Mouse (Mus musculus): ENCODE measurements around the gene Armc7. TPM values are rescaled to one million over a fixed set of nuclear protein-coding genes. Genes with fewer than 3 reads are reported as not detected.

Gene Armc7
- total RNA-seq (2014; fragmentation: Nextera tagmentation) (4.2 and 10.1 TPM in 2 replicates), total RNA-seq (2017) (8.3 and 8.7 TPM in 2 replicates)

GRCm38 (mm10) chr11:115475025-115475757 lies at the start of gene Armc7:
Armc7 (plus strand) TSS chr11:115475667.
- ATAC-seq (replicated peaks; ENCODE audit: low FRiP score, low TSS enrichment, poor library complexity, severe bottlenecking): peak; percentile 93

- no peak for ATAC-seq (replicated peaks; ENCODE audit: low FRiP score, low TSS enrichment, poor library complexity, severe bottlenecking)
Observed at GRCm38 (mm10) chr11:115425671-115426070, 49.8 kb upstream of the Armc7 start.

- peak; percentile 93 for ATAC-seq (replicated peaks; ENCODE audit: low FRiP score, low TSS enrichment, poor library complexity, severe bottlenecking)
Observed at GRCm38 (mm10) chr11:115427482-115428331, 47.8 kb upstream of the Armc7 start.

DNA sequence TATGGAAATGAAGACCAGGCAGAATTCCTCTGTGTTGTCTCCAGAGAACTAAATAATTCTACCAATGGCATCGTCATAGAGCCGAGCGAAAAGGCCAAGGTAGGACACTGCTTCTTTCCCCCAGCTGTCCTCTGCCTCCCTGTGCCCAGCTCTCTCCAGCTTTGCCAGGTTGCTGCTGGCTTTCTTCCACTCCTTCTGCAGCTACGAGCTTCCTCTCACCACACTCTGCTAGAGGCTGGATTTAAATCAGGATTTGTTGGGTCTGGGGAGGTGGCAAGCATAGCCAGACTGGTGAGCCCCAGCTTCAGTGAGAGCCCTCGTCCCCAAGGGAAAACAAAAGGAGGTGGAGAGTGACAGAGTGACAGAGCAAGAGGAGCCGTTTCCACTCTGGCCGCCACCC lies 46.2 kb upstream of the Armc7 start:
- no peak for ATAC-seq (replicated peaks; ENCODE audit: low FRiP score, low TSS enrichment, poor library complexity, severe bottlenecking)

DNA sequence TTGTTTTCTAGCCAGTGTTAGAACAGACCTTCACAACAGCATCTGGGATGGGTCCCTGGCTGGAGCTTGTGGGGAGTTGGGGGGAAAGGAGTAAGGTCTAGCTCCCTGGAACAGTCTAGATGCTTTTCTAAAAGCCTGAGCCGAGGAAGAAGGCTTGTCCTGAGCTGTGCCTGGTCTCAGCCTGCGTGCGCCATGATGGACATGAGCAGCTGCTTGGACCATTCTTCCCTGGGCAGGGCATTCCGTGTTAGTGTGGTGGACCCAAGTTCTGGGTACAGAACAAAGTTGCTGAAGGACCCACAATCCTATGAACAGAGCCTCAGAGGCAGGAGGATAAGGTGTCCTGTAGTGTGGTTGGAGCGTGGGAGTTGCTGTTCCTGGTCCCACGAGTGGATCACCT lies 44.9 kb upstream of the Armc7 start:
- ATAC-seq (replicated peaks; ENCODE audit: low FRiP score, low TSS enrichment, poor library complexity, severe bottlenecking): no peak

- no peak for ATAC-seq (replicated peaks; ENCODE audit: low FRiP score, low TSS enrichment, poor library complexity, severe bottlenecking)
Observed at GRCm38 (mm10) chr11:115432814-115433213, 42.7 kb upstream of the Armc7 start.

- no peak for ATAC-seq (replicated peaks; ENCODE audit: low FRiP score, low TSS enrichment, poor library complexity, severe bottlenecking)
Observed at GRCm38 (mm10) chr11:115433342-115433741, 42.1 kb upstream of the Armc7 start.

GRCm38 (mm10) chr11:115435596-115436337 lies 39.7 kb upstream of the Armc7 start:
- ATAC-seq (replicated peaks; ENCODE audit: low FRiP score, low TSS enrichment, poor library complexity, severe bottlenecking): no peak

- no peak for ATAC-seq (replicated peaks; ENCODE audit: low FRiP score, low TSS enrichment, poor library complexity, severe bottlenecking)
Observed at GRCm38 (mm10) chr11:115437571-115438122, 37.8 kb upstream of the Armc7 start.

- ATAC-seq (replicated peaks; ENCODE audit: low FRiP score, low TSS enrichment, poor library complexity, severe bottlenecking): no peak
Observed at GRCm38 (mm10) chr11:115439326-115439725, 36.1 kb upstream of the Armc7 start.

DNA sequence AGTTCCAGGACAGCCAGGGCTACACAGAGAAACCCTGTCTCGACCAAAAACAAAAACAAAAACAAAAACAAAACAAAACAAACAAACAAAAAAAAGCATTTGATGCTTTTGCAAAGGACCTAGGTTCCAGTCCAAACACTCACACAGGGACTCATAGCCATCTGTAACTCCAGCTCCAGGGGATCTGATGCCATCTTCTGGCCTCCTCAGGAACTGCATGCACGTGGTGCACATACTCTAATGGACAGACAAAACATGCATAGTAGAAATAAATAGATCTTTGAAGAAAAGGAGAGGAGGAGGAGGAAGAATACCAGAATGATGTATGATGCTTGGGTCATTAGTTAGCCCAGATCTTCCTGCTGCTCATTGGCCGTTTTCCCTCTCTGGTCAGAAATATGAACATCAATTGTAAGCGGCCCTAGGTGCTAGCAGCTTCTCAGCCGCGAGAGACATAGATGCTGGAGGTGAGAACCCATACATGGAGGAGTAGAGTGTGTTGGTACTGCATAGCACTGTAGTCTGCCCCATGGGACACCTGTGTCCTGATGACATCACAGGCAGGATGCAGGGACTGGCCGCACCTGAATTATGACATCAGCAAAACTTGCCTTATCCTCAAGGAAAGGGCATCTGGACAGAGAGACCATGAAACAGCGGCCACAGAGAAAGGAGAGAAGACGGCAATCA lies 35.4 kb upstream of the Armc7 start, which contains the start of gene Trim80:
TSS of gene Trim80 (plus strand) at position 640 of the 690 bp plus-strand sequence.
- ATAC-seq (replicated peaks; ENCODE audit: low FRiP score, low TSS enrichment, poor library complexity, severe bottlenecking): no peak

- no peak for ATAC-seq (replicated peaks; ENCODE audit: low FRiP score, low TSS enrichment, poor library complexity, severe bottlenecking)
Observed at GRCm38 (mm10) chr11:115441417-115441816, 34.0 kb upstream of the Armc7 start.

GRCm38 (mm10) chr11:115446906-115447305 lies 28.6 kb upstream of the Armc7 start:
- no peak for ATAC-seq (replicated peaks; ENCODE audit: low FRiP score, low TSS enrichment, poor library complexity, severe bottlenecking)

DNA sequence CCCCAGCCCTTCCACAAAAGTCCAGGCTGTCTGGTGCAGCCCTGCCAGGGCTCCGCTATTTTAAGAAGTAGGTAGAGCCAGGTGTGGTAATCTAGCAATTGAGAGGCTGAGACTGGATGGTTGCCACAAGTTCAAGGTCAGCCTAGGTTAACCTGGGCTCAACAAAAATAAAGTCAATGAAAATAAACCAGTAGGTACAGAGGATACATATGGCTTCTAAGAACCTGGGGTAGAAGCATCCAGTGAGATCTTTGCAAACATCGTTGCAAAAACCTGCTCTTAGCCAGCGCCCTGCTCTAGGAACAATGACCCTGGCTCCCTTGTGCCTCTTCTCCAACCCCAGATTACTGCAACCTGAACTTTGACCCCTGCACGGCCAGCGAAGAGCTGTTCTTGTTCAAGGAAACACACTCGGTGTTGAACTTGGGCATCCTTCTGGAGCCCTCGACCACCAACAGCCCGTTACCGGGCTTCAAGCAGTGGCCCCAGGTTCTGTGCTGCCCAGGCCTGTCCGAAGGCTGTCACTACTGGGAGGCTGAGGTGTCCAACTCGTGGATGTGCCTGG lies 28.1 kb upstream of the Armc7 start:
- no peak for ATAC-seq (replicated peaks; ENCODE audit: low FRiP score, low TSS enrichment, poor library complexity, severe bottlenecking)

- ATAC-seq (replicated peaks; ENCODE audit: low FRiP score, low TSS enrichment, poor library complexity, severe bottlenecking): no peak
Observed at GRCm38 (mm10) chr11:115448075-115448474, 27.4 kb upstream of the Armc7 start.

- ATAC-seq (replicated peaks; ENCODE audit: low FRiP score, low TSS enrichment, poor library complexity, severe bottlenecking): no peak
Observed at GRCm38 (mm10) chr11:115448998-115449397, 26.5 kb upstream of the Armc7 start.

- no peak for ATAC-seq (replicated peaks; ENCODE audit: low FRiP score, low TSS enrichment, poor library complexity, severe bottlenecking)
Observed at GRCm38 (mm10) chr11:115450176-115450575, 25.3 kb upstream of the Armc7 start.

GRCm38 (mm10) chr11:115451781-115452241 lies 23.7 kb upstream of the Armc7 start:
- ATAC-seq (replicated peaks; ENCODE audit: low FRiP score, low TSS enrichment, poor library complexity, severe bottlenecking): no peak
